Mouse (Mus musculus): ENCODE measurements around the gene Etv6.

Etv6 gene

DNA sequence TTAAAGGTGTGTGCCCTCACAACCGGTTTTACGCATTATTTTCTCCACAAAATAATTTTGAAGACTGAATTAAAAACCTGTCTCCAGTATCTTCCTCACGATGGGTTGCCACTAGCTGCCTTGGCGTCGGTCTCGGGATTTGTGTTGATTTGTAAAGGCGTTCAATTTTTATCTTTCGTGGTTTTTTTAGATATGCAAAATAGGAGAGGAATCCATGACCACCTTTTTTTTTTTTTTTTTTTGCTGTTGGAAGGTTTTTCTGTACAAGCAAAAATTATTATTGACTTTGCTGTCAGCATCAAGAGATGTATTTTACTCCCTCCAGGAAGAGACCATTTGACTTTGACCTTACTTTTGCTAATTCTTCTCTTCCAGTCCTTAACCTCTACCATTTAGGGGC is 77.3 kb downstream of the Etv6 start:
- no peak for DNase-seq (ENCODE audit: low read depth)

DNA sequence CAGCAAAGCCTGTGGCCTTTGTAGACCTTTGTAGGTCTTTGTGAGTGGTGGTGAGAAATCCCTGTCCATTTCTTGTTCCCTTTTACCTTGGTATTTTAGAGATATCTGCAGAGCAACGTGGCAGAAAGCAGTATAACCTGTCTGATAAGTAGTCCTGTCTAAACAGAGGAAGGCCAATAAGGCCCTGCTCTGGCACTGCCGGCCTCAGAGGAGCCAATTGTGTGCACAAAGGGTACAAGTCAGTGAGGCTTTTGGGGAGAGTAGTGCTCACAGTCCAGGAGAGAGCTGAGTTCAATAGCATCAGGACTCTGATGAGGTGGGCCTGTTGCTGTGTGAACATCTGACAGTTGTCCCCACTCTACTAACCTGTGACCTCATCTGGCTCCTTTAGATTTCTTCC is 77.7 kb downstream of the Etv6 start:
- no peak for DNase-seq (ENCODE audit: low read depth)

GRCm38 (mm10) chr6:134115219-134115968 is 79.9 kb downstream of the Etv6 start:
- DNase-seq (ENCODE audit: low read depth), result no peak

GRCm38 (mm10) chr6:134117380-134117938 is 82.0 kb downstream of the Etv6 start:
- no peak for DNase-seq (ENCODE audit: low read depth)

- DNase-seq (ENCODE audit: low read depth), result no peak
Observed at GRCm38 (mm10) chr6:134118506-134118905, 83.0 kb downstream of the Etv6 start.

- DNase-seq (ENCODE audit: low read depth), result no peak
Observed at GRCm38 (mm10) chr6:134119136-134119535, 83.6 kb downstream of the Etv6 start.

GRCm38 (mm10) chr6:134120227-134120626 is 84.7 kb downstream of the Etv6 start:
- peak; percentile 25 for DNase-seq (ENCODE audit: low read depth)

GRCm38 (mm10) chr6:134120712-134121111 is 85.2 kb downstream of the Etv6 start:
- peak; percentile 87 for DNase-seq (ENCODE audit: low read depth)

DNA sequence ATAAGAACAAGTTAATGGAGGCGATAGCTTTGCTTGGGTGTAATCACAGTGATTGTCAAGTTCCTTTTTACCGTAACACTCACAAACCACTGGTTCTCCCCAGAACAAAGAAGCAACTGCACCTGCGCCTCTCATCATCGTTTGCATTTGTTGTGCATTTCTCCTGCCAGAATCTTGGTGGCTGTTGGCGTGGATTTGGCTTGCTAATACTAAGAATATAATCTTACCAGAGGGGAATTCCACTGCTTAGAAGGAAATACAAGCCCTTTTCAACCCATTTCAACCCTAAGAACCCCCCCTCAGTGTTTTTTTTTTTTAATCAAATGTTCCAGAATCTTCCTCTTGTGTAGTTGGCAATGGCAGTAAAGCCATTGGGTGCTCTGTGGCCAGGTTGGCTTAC is 87.4 kb downstream of the Etv6 start:
- no peak for DNase-seq (ENCODE audit: low read depth)

DNA sequence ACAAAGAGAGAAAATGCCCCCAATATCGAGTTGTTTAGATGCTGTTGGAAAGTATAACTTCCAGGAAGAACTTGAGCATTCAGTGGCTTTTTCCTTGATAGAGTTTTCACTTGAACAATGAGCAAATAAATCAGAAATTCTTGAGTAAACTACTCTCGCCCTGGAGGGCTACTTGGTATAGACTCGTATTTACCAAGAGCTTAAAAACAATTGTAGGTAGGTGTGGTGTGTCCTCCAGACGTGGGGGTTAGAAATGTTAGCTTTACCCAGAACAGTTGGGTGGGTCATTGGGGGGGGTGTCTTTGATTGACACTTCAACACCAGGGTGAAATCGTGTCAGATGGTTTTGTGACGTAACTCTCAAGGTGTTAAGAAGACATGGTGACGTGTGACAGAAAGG is 88.0 kb downstream of the Etv6 start:
- no peak for DNase-seq (ENCODE audit: low read depth)

DNA sequence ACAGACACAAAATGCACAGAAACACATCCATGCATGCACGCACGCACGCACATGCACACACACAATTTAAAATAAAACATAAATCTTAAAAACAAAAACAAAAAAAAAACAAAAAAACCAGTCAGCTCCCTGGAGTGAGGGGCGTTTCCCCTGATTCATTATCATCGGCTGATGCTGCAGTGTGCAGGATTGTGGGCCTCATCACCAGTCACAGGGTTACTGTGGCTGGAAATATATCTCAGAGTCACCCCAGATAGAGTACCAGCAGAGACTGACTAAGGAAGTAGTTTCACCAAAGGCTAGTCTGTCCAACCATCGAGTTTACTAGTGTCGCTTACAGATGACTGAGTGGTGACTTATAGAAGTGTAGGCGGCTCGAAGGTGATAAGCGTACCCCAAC is 88.8 kb downstream of the Etv6 start:
- DNase-seq (ENCODE audit: low read depth), result no peak

GRCm38 (mm10) chr6:134127996-134128395 is 92.5 kb downstream of the Etv6 start:
- DNase-seq (ENCODE audit: low read depth), result no peak

DNA sequence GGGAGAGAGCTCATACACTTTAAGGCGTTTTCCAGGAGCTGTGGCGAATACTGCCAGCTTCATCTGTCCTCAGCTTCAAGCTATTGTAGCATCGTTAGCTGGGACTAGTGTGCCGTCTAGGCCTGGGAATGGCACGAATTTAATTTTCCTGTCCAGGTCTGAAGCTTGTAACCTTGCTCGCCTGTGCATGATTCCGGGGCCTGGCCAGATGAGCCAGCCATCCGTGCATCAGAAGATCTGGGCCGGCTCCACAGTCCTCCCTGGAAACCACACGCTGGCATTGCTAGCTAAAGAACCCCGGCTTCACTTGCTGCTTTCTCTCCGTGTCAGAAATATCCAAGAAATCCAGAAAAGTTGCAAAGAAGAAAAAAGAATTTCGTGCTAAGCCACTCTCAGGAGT is 93.1 kb downstream of the Etv6 start:
- no peak for DNase-seq (ENCODE audit: low read depth)

GRCm38 (mm10) chr6:134129848-134130247 is 94.3 kb downstream of the Etv6 start:
- no peak for DNase-seq (ENCODE audit: low read depth)

DNA sequence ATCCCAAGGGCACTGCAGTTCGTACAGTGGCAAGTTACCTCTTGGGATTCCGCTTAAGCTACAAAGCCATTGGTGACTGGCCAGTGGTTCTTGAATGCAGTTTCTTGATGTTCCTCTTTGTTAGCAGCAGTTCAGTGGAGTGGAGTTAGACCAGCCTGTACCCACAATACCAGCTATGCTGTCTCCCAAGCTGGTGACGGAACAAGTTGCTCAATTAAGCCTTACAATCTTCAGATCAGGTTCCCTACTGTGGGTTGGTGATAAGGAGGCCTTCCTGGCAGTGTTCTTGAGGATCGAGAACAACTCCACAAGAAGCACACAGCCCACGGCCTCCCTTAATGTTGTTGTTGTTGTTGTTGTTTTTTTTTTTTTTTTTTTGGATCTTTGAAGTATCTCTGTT is 95.3 kb downstream of the Etv6 start:
- no peak for DNase-seq (ENCODE audit: low read depth)

- DNase-seq (ENCODE audit: low read depth), result no peak
Observed at GRCm38 (mm10) chr6:134131601-134132000, 96.1 kb downstream of the Etv6 start.

GRCm38 (mm10) chr6:134133756-134134155 is 98.3 kb downstream of the Etv6 start:
- DNase-seq (ENCODE audit: low read depth), result no peak

- no peak for DNase-seq (ENCODE audit: low read depth)
Observed at GRCm38 (mm10) chr6:134134821-134135323, 99.4 kb downstream of the Etv6 start.

DNA sequence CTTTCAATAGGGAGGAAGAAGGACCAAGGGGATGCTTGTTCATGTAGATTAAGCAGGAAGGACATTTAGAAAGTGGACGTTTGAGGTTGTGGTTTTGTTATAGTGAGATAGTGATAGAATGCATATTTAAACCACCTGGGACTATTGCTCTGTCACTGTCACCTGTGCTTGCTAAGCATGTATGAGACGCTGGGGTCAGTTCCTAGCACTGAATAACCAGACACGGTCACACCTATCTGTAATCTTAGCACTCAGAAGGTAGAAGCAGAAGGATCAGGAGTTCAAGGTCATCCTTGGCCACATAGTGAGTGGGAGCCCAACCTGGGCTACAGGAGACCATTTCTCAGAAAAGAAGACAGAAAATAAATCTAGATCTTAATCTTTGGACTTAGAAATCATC is 100.8 kb downstream of the Etv6 start:
- no peak for DNase-seq (ENCODE audit: low read depth)

DNA sequence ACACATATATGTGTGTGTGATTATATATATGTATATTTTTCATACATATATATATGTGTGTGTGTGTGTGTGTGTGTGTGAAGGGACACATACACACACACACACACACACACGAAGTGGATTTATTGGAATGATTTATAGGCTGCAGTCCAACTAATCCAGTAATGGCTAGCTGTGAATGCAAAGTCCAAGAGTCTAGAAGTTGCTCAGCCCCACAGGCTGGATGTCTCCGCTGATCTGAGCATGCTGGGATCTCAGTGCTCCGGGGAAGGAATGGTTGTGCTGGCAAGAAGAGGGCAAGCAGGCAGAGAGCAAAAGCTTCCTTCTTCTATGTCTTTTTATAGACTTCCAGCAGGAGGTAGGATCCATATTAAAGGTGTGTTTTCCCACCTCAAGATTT is 103.9 kb downstream of the Etv6 start:
- DNase-seq (ENCODE audit: low read depth), result no peak

DNA sequence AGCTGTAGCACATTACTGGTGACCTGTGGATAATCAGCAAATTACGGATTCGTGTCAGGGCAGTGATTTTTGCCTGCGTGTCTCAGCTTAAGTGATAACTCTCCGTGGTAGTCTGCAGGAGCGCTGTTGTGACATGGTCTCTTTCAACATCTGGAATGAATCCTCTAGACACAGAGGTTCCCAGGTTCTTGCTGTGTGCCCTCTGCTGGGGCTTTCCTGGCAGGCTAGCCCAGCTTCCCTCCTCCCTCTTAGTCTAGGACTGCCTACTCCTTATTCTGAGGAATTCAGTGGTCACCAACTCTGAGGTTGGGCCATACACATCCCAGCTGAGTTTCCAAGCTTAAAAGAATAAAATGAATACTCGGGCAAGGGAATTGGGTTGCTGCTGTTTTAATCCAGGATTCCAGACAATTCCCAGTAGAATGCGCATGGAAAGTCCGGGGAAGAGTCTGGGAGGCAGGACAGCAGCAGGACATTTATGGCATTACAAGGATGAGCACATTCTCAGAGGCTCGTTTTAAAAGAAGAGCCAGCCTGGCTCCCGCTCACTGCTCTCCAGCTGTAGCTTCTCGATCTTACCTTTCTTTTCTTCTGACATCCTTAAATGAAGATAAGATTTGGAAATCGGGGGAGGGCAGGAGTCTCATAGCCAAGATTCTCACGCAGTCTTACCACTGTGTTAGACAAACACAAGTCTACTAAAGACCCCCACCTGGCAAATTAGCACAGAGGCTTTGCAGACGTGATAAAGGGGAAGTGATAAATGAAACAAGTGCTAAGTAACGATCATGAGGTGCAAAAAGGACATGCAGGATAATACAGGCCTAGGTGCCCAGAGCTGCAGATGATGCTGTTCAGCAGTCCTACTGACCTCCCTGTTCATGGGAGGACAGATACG is 105.5 kb downstream of the Etv6 start:
- peak; percentile 54 for DNase-seq (ENCODE audit: low read depth)

DNA sequence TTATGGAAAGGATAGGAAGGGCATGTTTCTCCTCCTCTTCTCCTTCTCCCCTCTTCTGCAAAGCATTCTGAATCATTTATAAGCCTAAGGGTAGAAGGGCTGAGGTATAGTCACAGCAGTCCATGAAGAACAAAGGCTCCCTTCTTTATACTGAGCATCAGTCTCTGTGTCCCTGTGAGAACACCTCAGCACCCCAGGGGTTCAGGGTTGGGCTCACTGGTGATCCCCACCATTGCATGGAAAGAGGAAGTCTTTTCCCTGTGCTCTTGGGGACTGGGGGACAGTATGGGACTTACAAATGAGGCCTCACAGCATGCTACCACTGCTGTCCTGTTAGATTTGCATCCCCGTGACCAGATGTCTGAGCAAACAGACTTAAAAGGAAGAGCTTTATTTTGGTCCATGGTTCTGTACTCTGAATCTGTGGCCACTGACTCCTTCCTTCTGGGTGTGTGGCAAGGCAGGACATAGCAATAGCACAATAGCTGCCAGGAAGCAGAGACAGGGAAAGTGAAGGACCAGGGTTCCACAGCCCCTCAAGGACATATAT is 106.2 kb downstream of the Etv6 start:
- no peak for DNase-seq (ENCODE audit: low read depth)

DNA sequence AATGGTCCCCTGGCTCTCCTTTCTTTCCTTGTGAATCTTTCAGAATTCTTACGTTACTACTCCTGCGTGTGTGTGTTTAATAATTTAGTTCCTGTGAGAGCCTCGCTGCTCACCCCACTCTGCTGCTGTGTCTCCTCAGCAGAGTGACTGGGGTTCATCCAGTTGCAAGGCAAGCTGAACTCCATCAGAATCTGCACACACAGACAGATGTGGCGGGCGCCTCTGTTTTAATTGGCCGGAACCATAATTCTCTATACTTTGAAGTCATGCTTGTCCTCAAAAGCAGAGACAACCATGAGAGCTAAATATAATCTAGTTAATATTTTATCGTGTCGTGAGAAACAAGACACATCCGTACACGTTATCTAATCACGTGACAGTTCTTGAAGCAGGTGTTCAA is 107.2 kb downstream of the Etv6 start:
- DNase-seq (ENCODE audit: low read depth), result no peak
